Comparison of ENCODE assay signal across 8 mouse cellular contexts in genomic region chr13:73263128-73263971, GRCm38 (mm10). TPM values are rescaled to one million over a fixed set of nuclear protein-coding genes. Genes with fewer than 3 reads are reported as not detected.
DNase-seq lines count a peak whose midpoint lies in the region; ATAC-seq and TF ChIP-seq lines count a peak whose summit lies in the region.

No protein-coding gene starts in this region.

- no peak; the same call in 1 of the 2 replicates for ATAC-seq in heart, embryonic 13.5 days (ENCODE audit: extremely low read depth, insufficient number of reproducible peaks, low FRiP score, low TSS enrichment)
- 0 out of 2 replicates have a peak, but pooled peaks have one; percentile 38 for ATAC-seq in kidney, postnatal 0 days (replicated peaks; ENCODE audit: low FRiP score, low read depth)
- no peak for ATAC-seq in neural tube, embryonic 13.5 days (ENCODE audit: low read depth)

- peak overlapping the region; percentile 66 for H3K4me3 ChIP-seq in heart, embryonic 13.5 days
- peak overlapping the region; percentile 27 for H3K4me3 ChIP-seq in kidney, postnatal 0 days (replicated peaks; ENCODE audit: low read depth, low read length)
- peak overlapping the region; percentile 14 for H3K4me3 ChIP-seq in neural tube, embryonic 13.5 days
- no peak overlapping the region for H3K4me3 ChIP-seq in thymus, adult 2 months (ENCODE audit: control insufficient read depth, insufficient read depth, low read length)

- TF ChIP-seq CTCF in kidney, postnatal 0 days (IDR thresholded peaks at IDR 0.05; ENCODE audit: low read depth), result no peak
- no peak for TF ChIP-seq CTCF in thymus, adult 2 months (IDR thresholded peaks at IDR 0.05; ENCODE audit: borderline replicate concordance, control insufficient read depth, extremely low read depth, insufficient read depth, low read length, poor library complexity)

- peak overlapping the region; percentile 78 for H3K4me2 ChIP-seq in heart, embryonic 13.5 days
- H3K4me2 ChIP-seq in kidney, postnatal 0 days (ENCODE audit: low read length), result peak overlapping the region; percentile 44
- H3K4me2 ChIP-seq in neural tube, embryonic 13.5 days, result peak overlapping the region; percentile 39

- peaks cover 18% of the 10 kb centered on the region for H3K36me3 ChIP-seq in heart, embryonic 13.5 days
- H3K36me3 ChIP-seq in kidney, postnatal 0 days (ENCODE audit: insufficient read depth, low read length), result no peaks in the 10 kb centered on the region
- no peaks in the 10 kb centered on the region for H3K36me3 ChIP-seq in neural tube, embryonic 13.5 days
- H3K36me3 ChIP-seq in thymus, adult 2 months (ENCODE audit: control insufficient read depth, insufficient read depth, low read length), result no peaks in the 10 kb centered on the region

- peak overlapping the region; percentile 93 for H3K27ac ChIP-seq in heart, embryonic 13.5 days (replicated peaks)
- no peak overlapping the region for H3K27ac ChIP-seq in kidney, postnatal 0 days
- H3K27ac ChIP-seq in neural tube, embryonic 13.5 days (replicated peaks), result no peak overlapping the region
- H3K27ac ChIP-seq in thymus, adult 2 months (ENCODE audit: control insufficient read depth, insufficient read depth, low read length), result no peak overlapping the region

- no peak for TF ChIP-seq POLR2A in thymus, adult 2 months (IDR thresholded peaks at IDR 0.05; ENCODE audit: control insufficient read depth, extremely low read depth, insufficient read depth, low read length, poor library complexity)

- H3K9me3 ChIP-seq in heart, embryonic 13.5 days, result no peaks in the 10 kb centered on the region
- no peaks in the 10 kb centered on the region for H3K9me3 ChIP-seq in kidney, postnatal 0 days (replicated peaks; ENCODE audit: low read length)
- no peaks in the 10 kb centered on the region for H3K9me3 ChIP-seq in neural tube, embryonic 13.5 days

- WGBS in heart, embryonic 13.5 days, result 2% methylated on average over 40 of the region's 40 CpGs
- 3% methylated on average over 40 of the region's 40 CpGs for WGBS in kidney, postnatal 0 days
- under 1% methylated on average over 40 of the region's 40 CpGs for WGBS in neural tube, embryonic 13.5 days
- WGBS in thymus, adult 2 months, result 6% methylated on average over 40 of the region's 40 CpGs

- H3K4me1 ChIP-seq in heart, embryonic 13.5 days, result peaks cover 63% of the 10 kb centered on the region
- H3K4me1 ChIP-seq in kidney, postnatal 0 days (replicated peaks; ENCODE audit: insufficient read depth, low read length), result peaks cover 17% of the 10 kb centered on the region
- peaks cover 41% of the 10 kb centered on the region for H3K4me1 ChIP-seq in neural tube, embryonic 13.5 days (replicated peaks)
- no peaks in the 10 kb centered on the region for H3K4me1 ChIP-seq in thymus, adult 2 months (replicated peaks; ENCODE audit: control insufficient read depth, insufficient read depth, low read length)

- peak overlapping the region; percentile 93 for H3K9ac ChIP-seq in heart, embryonic 13.5 days
- no peak overlapping the region for H3K9ac ChIP-seq in kidney, postnatal 0 days (ENCODE audit: low read depth, low read length)
- no peak overlapping the region for H3K9ac ChIP-seq in neural tube, embryonic 13.5 days

- H3K27me3 ChIP-seq in heart, embryonic 13.5 days (replicated peaks), result peaks cover 99% of the 10 kb centered on the region
- H3K27me3 ChIP-seq in kidney, postnatal 0 days (ENCODE audit: insufficient read depth, low read length), result peaks cover 93% of the 10 kb centered on the region
- H3K27me3 ChIP-seq in neural tube, embryonic 13.5 days, result peaks cover 100% of the 10 kb centered on the region
- peaks cover 23% of the 10 kb centered on the region; the same call in 1 of the 2 replicates for H3K27me3 ChIP-seq in thymus, adult 2 months (ENCODE audit: control insufficient read depth, insufficient read depth, low read length)

- peak; percentile 94 for DNase-seq in heart, adult 11 months
- no peak for DNase-seq in heart, adult 8-10 months (ENCODE audit: low spot score)
- peak; percentile 47 for DNase-seq in kidney, postnatal 0 days (ENCODE audit: low spot score)
- no peak for DNase-seq in right cerebral cortex, postnatal 25 days
- no peak for DNase-seq in right cerebral cortex, adult 18-20 months
- no peak for DNase-seq in thymus, adult 2 months

RNA-seq across cellular contexts. Expression of gene Irx4, which starts 3.1 kb away (rescaled TPM):
- 10 to 100 TPM; 27.8 to 34.9 (median 32.4) TPM for total RNA-seq in heart, adult 8-10 months (2022)
- polyA plus RNA-seq in heart, embryonic 13.5 days (2015; fragmentation: Nextera tagmentation; extraction: Ambion mirVana), result 45.9 and 50.1 TPM in 2 replicates
- polyA plus RNA-seq in kidney, postnatal 0 days (2015; fragmentation: Nextera tagmentation; extraction: Ambion mirVana), result 0.18 and 0.20 TPM in 2 replicates
- 0.80 and 1.1 TPM in 2 replicates for polyA plus RNA-seq in neural tube, embryonic 13.5 days (2015; fragmentation: Nextera tagmentation; extraction: Ambion mirVana)
- 0.41 and 1.5 TPM in 2 replicates for polyA plus RNA-seq in thymus, adult 2 months (2012; rRNA removed)

Comparison
In these comparisons a context has a peak if more than half of its experiments do, and no peak if none do; other contexts are left out.
1. DNase-seq: peak in heart, adult 11 months (single experiment) and kidney, postnatal 0 days (single experiment); none in heart, adult 8-10 months (single experiment), right cerebral cortex, postnatal 25 days (single experiment), right cerebral cortex, adult 18-20 months (single experiment) and thymus, adult 2 months (single experiment).
2. RNA of gene Irx4, which starts 3.1 kb away (polyA plus RNA-seq): 45.9 to 50.1 TPM in heart, embryonic 13.5 days; 0.41 to 1.5 TPM in thymus, adult 2 months, 0.80 to 1.1 TPM in neural tube, embryonic 13.5 days and 0.18 to 0.20 TPM in kidney, postnatal 0 days; every median in the first group is over 10 times any median in the second.
3. Peak in every context shown above with its lines, with median percentiles within 50 percentile points of each other: H3K4me2 ChIP-seq.